Comparison of ENCODE assay signal across 10 mouse cellular contexts in the genomic region with DNA sequence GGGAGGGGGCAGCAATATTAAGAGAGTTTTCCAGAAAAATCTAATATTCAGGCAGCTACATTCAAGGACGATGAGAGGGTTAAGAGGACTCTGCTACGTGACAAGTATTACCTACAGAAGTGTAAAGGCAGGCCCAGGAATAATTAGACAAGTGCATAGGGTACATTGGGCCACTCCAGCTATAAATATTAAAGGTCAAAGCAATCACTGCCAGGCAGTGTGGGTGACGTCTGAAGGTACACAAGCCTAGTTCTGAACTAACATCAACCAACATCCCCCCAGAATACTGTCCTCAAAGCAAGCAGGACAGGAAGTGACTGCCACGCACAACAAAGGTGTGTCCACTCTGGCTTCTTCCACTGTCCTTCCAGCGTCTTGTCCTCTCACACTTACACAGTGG.
A peak's percentile ranks its signal among the peaks of the same experiment; 100 is the strongest.
DNase-seq lines count a peak whose midpoint lies in the region; ATAC-seq and TF ChIP-seq lines count a peak whose summit lies in the region.
"Had no signal": no experiment of that assay in that cellular context is flagged by ENCODE, and none has a peak within 500 bp of the region (broad histone marks: within the 10 kb centered on the region; RNA-seq: fewer than 3 reads in every experiment).

No protein-coding gene starts in this region.

- TF ChIP-seq CTCF in forebrain, postnatal 0 days (IDR thresholded peaks at IDR 0.05; ENCODE audit: low read depth) = no peak
- no peak for TF ChIP-seq CTCF in small intestine, adult 2 months (IDR thresholded peaks at IDR 0.05; ENCODE audit: extremely low read depth, insufficient read length, insufficient replicate concordance, low read depth, low read length)

- ATAC-seq in forebrain, postnatal 0 days = no peak
- no peak for ATAC-seq in forebrain, embryonic 14.5 days
- ATAC-seq in heart, embryonic 15.5 days (replicated peaks; ENCODE audit: insufficient number of reproducible peaks, insufficient read depth, low FRiP score, low read depth) = no peak
- no peak for ATAC-seq in midbrain, embryonic 13.5 days
- no peak for ATAC-seq in midbrain, embryonic 16.5 days
- ATAC-seq: liver, postnatal 0 days had no signal

- 0 out of 2 replicates have a peak overlapping the region, but pooled peaks have one; percentile 15 for H3K27ac ChIP-seq in forebrain, postnatal 0 days (ENCODE audit: low read depth, low read length)
- no peak overlapping the region for H3K27ac ChIP-seq in forebrain, embryonic 14.5 days (ENCODE audit: low read depth, low read length)
- peak overlapping the region; percentile 62 for H3K27ac ChIP-seq in heart, embryonic 15.5 days
- H3K27ac ChIP-seq in midbrain, embryonic 13.5 days = peak overlapping the region; percentile 47
- H3K27ac ChIP-seq in midbrain, embryonic 16.5 days (ENCODE audit: low read length) = no peak overlapping the region
- 0 out of 2 replicates have a peak overlapping the region, but pooled peaks have one; percentile 9 for H3K27ac ChIP-seq in small intestine, adult 2 months (ENCODE audit: insufficient read depth, low read depth, low read length)

- WGBS in forebrain, postnatal 0 days = 84% methylated on average over 5 of the region's 5 CpGs
- WGBS in forebrain, embryonic 14.5 days = 85% methylated on average over 5 of the region's 5 CpGs
- 60% methylated on average over 5 of the region's 5 CpGs for WGBS in heart, embryonic 15.5 days
- WGBS in midbrain, embryonic 13.5 days = 82% methylated on average over 5 of the region's 5 CpGs
- WGBS in midbrain, embryonic 16.5 days = 76% methylated on average over 5 of the region's 5 CpGs
- WGBS in small intestine, adult 2 months = 49% methylated on average over 5 of the region's 5 CpGs

- H3K4me3 ChIP-seq in forebrain, postnatal 0 days (ENCODE audit: low read depth, low read length) = no peak overlapping the region
- H3K4me3 ChIP-seq in forebrain, embryonic 14.5 days (ENCODE audit: low read depth, low read length) = no peak overlapping the region
- no peak overlapping the region for H3K4me3 ChIP-seq in heart, embryonic 15.5 days
- no peak overlapping the region for H3K4me3 ChIP-seq in midbrain, embryonic 13.5 days (replicated peaks)
- no peak overlapping the region for H3K4me3 ChIP-seq in midbrain, embryonic 16.5 days (ENCODE audit: low read depth, low read length)
- H3K4me3 ChIP-seq in small intestine, adult 2 months (ENCODE audit: low read depth, low read length) = no peak overlapping the region
- H3K4me3 ChIP-seq: megakaryocyte, embryonic 14.5 days had no signal

- no peak for TF ChIP-seq POLR2A in small intestine, adult 2 months (IDR thresholded peaks at IDR 0.05; ENCODE audit: low read depth, low read length)

- no peak overlapping the region for H3K9ac ChIP-seq in forebrain, postnatal 0 days
- H3K9ac ChIP-seq in forebrain, embryonic 14.5 days (ENCODE audit: low read length) = no peak overlapping the region
- no peak overlapping the region for H3K9ac ChIP-seq in heart, embryonic 15.5 days
- H3K9ac ChIP-seq in midbrain, embryonic 13.5 days (replicated peaks) = no peak overlapping the region
- no peak overlapping the region for H3K9ac ChIP-seq in midbrain, embryonic 16.5 days (ENCODE audit: low read depth, low read length)
- H3K9ac ChIP-seq: liver, postnatal 0 days had no signal

- no peak for DNase-seq in forebrain, postnatal 0 days
- no peak for DNase-seq in forebrain, embryonic 14.5 days (ENCODE audit: low spot score)
- DNase-seq in heart, postnatal 36 days = no peak
- no peak for DNase-seq in adrenal gland, adult (ENCODE audit: inconsistent age in 2 of 2, low spot score in 1 of 2)
- DNase-seq: liver, postnatal 0 days had no signal

- H3K4me1 ChIP-seq in forebrain, postnatal 0 days (ENCODE audit: insufficient read depth) = peaks cover 19% of the 10 kb centered on the region
- peaks cover 26% of the 10 kb centered on the region for H3K4me1 ChIP-seq in forebrain, embryonic 14.5 days (ENCODE audit: control insufficient read depth, insufficient read depth, low read length)
- H3K4me1 ChIP-seq in heart, embryonic 15.5 days (replicated peaks) = peaks cover 16% of the 10 kb centered on the region
- H3K4me1 ChIP-seq in midbrain, embryonic 13.5 days (replicated peaks) = peaks cover 33% of the 10 kb centered on the region
- peaks cover 15% of the 10 kb centered on the region for H3K4me1 ChIP-seq in midbrain, embryonic 16.5 days (ENCODE audit: control insufficient read depth, insufficient read depth, low read length)
- H3K4me1 ChIP-seq in small intestine, adult 2 months (ENCODE audit: control insufficient read depth, insufficient read depth, insufficient read length, low read length) = peaks cover 11% of the 10 kb centered on the region

- H3K27me3 ChIP-seq in forebrain, postnatal 0 days (ENCODE audit: insufficient read depth, low read length) = no peaks in the 10 kb centered on the region
- no peaks in the 10 kb centered on the region for H3K27me3 ChIP-seq in forebrain, embryonic 14.5 days (replicated peaks; ENCODE audit: control insufficient read depth, insufficient read depth, low read length)
- no peaks in the 10 kb centered on the region for H3K27me3 ChIP-seq in heart, embryonic 15.5 days
- H3K27me3 ChIP-seq in midbrain, embryonic 13.5 days = no peaks in the 10 kb centered on the region
- no peaks in the 10 kb centered on the region for H3K27me3 ChIP-seq in midbrain, embryonic 16.5 days (ENCODE audit: control insufficient read depth, insufficient read depth, low read depth, low read length)
- no peaks in the 10 kb centered on the region for H3K27me3 ChIP-seq in small intestine, adult 2 months (ENCODE audit: control insufficient read depth, insufficient read depth, low read length)
- H3K27me3 ChIP-seq: megakaryocyte, embryonic 14.5 days had no signal

- intact Hi-C loops in heart, postnatal 36 days (cut with DNase I) = no loop called here

- no peaks in the 10 kb centered on the region for H3K36me3 ChIP-seq in forebrain, postnatal 0 days (ENCODE audit: insufficient read depth)
- H3K36me3 ChIP-seq in forebrain, embryonic 14.5 days (ENCODE audit: control insufficient read depth, insufficient read depth, low read length) = no peaks in the 10 kb centered on the region
- H3K36me3 ChIP-seq in heart, embryonic 15.5 days = no peaks in the 10 kb centered on the region
- 0 out of 2 replicates have a peak, but pooled peaks cover 3% of the 10 kb centered on the region for H3K36me3 ChIP-seq in midbrain, embryonic 13.5 days
- no peaks in the 10 kb centered on the region for H3K36me3 ChIP-seq in midbrain, embryonic 16.5 days (ENCODE audit: control insufficient read depth, insufficient read depth, low read length)
- H3K36me3 ChIP-seq in small intestine, adult 2 months (ENCODE audit: control insufficient read depth, insufficient read depth, low read length) = no peaks in the 10 kb centered on the region

- H3K4me2 ChIP-seq in forebrain, postnatal 0 days (ENCODE audit: low read depth) = no peak overlapping the region
- no peak overlapping the region for H3K4me2 ChIP-seq in forebrain, embryonic 14.5 days (ENCODE audit: low read length)
- no peak overlapping the region for H3K4me2 ChIP-seq in heart, embryonic 15.5 days
- no peak overlapping the region for H3K4me2 ChIP-seq in midbrain, embryonic 13.5 days (replicated peaks)
- no peak overlapping the region for H3K4me2 ChIP-seq in midbrain, embryonic 16.5 days (ENCODE audit: low read length)

- no peaks in the 10 kb centered on the region for H3K9me3 ChIP-seq in forebrain, postnatal 0 days (ENCODE audit: low read length)
- no peaks in the 10 kb centered on the region for H3K9me3 ChIP-seq in forebrain, embryonic 14.5 days (replicated peaks; ENCODE audit: control insufficient read depth, low read length)
- no peaks in the 10 kb centered on the region for H3K9me3 ChIP-seq in heart, embryonic 15.5 days (replicated peaks)
- no peaks in the 10 kb centered on the region for H3K9me3 ChIP-seq in midbrain, embryonic 13.5 days
- no peaks in the 10 kb centered on the region for H3K9me3 ChIP-seq in midbrain, embryonic 16.5 days (replicated peaks; ENCODE audit: control insufficient read depth, low read length, poor library complexity, severe bottlenecking)

Comparison
In these comparisons a context has a peak if more than half of its experiments do, and no peak if none do; other contexts are left out.
1. H3K27ac ChIP-seq: peak in forebrain, postnatal 0 days (single experiment), heart, embryonic 15.5 days (single experiment), midbrain, embryonic 13.5 days (single experiment) and small intestine, adult 2 months (single experiment); none in forebrain, embryonic 14.5 days (single experiment) and midbrain, embryonic 16.5 days (single experiment).